Mouse (Mus musculus): ENCODE data around the gene Auts2.

The Auts2 gene

DNA sequence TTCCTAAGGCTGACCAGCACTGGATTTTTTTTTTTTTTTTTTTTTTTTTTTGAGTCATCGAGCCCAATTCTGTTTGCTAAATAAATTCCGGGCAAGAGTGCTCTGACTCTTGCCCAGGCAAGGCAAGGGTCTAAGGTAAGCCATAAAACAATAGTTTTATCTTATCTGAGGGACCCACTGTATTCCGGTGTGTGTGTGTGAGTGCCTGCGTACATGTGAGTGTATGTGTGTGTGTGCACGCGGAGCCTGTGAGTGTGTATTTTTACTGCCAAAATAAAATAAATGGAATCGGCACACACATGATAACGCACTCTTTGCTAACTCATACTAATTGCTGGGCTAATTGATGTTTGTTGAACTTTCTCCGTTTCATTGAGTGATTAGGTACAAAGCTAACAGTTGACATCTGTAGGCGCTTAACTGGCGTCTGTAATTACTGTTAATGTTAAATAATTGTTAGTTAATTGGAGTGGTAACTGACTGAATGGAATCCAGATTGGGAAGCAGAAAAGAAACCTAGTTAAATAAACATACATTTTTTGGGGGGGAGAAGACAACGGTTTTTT, 1018.2 kb downstream of the Auts2 start:
- DNase-seq (ENCODE audit: low read depth, low spot score) = no peak

DNA sequence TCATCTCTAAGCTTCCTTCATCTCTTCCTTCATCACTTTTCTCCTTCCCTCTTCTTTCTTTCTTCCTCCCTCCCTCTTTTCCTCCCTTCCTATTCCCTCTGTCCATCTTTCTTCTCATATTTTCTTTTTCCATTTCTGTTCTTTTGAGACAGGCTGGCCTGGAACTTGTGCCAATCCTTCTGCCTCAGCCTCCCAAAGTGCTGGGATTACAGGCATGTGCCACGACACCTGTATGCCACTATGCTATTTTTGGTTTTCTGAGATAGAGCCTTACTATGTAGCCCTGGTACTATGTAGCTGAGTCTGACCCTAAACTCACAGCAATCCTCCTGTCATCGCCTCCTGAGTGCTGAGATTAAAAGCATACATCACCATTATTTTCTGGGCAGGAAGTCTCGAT, 1023.6 kb downstream of the Auts2 start:
- no peak for DNase-seq (ENCODE audit: low read depth, low spot score)

DNA sequence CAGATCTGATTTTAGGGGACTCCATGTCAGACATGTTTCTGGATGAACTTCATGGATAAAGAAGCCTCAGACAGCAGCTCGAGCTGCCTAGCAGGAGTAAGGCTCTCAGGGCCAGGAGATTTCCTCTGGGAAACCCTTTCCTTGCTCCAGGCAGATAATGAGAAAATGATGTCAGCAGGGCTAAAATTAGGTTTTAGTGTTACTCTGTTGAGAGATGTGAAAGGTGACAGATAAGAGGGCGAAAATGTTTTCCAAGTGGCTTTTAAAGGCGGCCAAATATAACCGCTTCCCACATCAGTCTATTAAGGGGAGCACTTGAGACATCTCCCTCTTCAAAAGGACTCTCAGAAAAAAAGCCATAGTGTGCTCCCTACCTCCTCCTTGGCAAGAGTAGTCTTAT, 1025.5 kb downstream of the Auts2 start:
- DNase-seq (ENCODE audit: low read depth, low spot score) = no peak

DNA sequence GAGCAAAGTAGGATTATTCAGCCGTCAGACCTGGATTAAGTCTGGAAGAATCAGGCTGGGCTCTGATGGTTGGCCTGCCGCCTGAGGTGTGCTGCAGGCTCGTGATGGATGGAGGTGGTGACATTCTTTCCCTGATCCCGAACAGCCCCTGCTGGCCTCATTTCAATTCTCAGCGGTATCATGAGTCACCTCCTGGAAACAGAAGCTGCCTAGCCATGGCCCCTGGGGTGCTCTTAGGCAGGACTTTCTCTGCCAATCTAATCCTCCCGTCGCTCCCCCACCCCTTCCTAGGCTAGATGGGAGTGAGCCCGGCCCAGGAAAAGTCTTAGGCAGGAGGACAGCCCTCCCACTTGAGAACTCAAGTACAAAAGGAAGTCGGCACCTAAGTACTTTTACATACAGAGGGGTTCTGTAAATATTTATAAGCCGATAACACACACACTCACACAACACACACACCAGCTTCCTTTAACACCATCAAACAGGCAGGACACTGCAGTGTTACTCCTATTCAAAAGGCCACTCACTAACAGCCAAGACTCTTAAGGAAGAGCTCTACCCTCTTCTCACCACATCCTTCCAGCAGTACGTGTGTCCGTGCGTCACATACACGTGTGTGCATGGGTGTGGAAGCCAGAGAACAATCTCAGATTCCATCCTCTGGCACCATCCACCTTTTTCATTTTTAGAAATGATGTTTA, 1027.3 kb downstream of the Auts2 start:
- no peak for DNase-seq (ENCODE audit: low read depth, low spot score)

DNA sequence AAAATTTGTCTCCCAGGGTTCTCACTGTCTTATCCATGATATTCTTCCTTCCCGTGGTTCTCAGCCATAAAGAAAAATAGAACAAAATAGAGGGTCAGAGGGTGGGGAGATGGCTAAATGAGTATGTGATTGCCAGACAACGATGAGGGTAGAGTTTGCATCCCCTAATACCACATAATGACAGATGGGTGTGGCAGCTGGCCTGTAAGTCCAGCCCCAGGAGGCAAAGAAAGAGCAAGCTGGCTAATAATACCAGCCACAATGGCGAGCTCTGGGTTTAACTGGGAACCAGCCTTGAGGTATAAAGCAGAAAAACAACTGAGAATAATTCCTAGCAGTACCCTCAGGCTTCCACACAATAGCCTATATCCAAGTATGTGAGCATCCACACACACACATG, 1029.4 kb downstream of the Auts2 start:
- DNase-seq (ENCODE audit: low read depth, low spot score) = no peak

DNA sequence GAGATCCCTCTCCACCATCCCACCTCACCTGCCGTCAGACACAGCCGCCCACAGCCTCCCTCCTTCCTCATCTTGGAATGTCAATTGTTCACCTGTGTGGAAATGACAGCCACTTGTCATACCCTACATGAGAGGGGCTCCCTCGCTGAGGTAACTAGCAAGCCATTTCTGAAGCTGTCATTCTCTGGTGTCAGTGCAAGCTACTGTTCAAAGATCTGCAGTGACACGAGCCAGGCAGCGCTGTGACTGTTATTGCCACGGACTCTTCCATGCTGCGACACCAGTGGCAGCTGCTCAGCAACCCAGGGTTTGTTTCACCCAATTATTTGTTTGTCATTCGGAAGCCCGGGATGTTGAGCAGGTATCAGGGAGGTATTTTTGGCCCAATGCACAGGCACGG, 1030.5 kb downstream of the Auts2 start:
- DNase-seq (ENCODE audit: low read depth, low spot score) = no peak

DNA sequence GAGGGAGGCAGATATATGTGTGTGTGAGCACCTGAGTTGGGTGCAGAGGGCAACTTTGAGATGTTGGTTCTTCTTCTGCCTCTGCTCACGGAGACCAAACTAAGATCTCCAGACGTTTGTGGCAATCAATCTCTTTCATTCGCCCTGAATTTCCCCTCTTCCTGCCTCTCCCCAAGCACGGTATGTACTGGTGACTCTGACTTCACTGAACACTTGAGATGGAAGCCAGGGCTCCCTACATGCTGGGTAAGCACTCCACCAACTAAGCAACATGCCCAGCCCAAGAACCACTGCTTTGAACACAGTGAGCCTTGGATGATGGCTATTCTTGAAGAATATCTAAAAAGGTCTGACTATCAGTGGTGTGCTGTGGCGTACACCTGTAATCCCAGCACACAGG, 1032.5 kb downstream of the Auts2 start:
- DNase-seq (ENCODE audit: low read depth, low spot score) = no peak

DNA sequence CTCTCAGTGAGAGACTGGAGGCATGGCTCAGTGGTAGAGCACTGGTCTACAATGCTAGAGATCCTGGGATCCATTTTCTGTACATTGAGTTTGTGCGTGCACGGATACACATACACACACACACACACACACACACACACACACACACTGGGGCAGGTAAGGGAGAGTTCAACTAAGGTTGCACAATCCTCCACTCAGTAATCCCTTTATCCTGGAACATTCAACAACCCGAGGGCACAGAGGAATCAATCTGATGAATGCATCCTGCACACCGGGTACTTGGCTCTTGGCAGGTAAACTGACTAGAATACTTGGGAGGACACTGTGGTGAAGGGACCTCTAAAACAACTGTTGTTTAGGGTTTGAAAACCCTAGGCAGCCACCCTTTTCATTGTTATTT, 1033.8 kb downstream of the Auts2 start:
- no peak for DNase-seq (ENCODE audit: low read depth, low spot score)

DNA sequence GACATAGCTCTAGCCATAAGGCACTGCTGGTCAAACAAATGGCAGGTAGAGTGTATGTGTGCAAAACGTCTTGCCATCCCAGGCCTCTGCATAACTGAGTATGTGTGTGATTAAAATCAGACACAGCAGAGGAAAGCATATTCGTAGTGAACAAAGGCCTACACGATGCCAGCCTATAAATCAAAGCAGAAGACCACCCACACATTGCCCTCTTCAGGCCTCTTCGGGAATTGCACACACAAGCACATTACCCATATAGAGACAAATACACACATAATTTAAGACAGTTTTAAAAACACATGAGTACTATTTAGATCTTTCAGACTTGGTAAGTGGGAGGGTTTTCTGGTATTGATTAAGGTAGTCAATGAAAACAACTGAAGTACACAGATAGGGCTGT, 1044.3 kb downstream of the Auts2 start:
- DNase-seq (ENCODE audit: low read depth, low spot score) = no peak

DNA sequence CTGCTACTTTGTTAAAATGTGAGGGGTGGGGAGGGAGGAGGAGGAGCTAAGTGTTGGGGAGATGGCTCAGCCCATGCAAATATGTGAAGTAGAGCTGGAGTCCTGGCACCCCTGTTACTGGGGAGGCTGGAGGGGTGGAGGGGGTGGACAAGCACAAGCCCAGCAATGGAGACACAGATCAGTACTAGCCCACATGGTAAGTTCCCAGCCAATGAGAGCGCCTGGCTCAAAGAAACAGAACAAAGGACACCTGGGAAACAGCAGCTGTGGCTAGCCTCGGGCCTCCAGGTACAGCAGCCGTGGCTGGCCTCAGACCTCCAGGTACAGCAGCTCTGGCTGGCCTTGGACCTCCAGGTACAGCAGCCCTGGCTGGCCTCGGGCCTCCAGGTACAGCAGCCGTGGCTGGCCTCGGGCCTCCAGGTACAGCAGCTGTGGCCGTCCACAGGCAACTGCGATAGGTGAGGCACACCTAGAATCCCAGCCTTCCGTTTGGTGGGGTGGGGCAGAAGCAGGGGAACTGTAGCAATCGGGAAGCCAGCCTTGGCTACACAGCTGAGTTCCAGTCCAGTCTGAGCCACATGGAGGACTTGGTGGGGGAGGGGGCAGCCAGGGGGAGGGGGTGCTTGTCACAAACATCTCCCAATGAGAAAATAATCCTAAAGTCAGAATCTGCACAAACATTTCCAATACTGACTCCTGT, 1046.5 kb downstream of the Auts2 start:
- DNase-seq (ENCODE audit: low read depth, low spot score) = no peak

DNA sequence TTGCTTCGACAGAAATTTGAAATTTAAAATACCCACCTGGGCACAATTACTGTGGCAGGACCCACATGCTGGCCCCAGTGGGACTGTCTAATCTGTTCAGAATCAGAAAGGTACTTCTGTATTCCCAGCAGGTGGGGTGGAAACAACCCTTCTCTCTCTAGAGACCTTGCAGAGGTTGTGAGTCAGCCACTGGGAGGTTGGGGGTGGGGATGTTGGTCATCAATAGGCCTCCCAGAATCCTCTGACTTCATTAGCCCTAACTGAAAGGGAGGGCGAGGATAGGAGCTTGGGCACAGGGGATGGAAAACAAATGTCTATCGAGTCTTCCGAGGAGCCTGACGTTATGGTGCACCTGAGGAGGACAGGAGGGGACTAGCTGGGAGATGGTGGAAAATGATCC, 1048.6 kb downstream of the Auts2 start:
- no peak for DNase-seq (ENCODE audit: low read depth, low spot score)

DNA sequence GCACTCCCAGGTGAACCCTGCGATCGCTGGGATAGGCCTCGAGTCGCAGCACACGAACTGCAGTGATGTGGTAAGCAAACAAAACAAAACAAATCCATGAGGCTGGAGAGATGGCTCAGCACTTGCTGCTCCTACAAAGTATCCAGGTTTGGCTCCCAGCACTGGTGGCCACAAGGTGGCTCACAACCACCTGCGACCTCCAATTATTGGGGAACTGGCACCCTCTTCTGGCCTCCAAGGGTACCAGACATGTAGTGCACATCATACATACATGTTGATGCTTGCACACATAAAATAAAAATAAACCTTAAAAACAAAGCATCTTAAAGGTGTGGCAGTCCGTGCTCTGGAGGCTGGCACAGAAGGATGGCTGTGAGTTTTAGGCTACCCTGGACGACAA, 1050.6 kb downstream of the Auts2 start:
- DNase-seq (ENCODE audit: low read depth, low spot score) = no peak

DNA sequence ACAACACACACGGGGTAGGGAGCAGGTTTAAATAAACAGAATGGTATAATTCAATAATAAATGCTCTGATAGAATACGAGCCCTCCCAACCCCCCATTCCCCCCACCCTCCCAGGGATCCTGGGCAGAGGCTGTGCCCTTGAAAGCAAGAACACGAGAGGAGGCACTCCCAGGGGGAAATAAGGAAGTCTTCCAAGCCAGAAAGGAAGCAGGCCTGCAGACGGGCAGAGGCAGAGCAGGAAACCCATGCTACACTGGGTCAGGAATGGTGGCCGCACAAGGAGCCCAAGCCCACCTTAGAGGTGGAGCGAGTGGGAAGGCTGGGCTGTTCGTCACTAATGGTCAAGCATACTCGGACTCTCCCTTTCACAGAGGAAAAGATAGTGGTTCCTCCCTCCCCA, 1051.3 kb downstream of the Auts2 start:
- no peak for DNase-seq (ENCODE audit: low read depth, low spot score)

DNA sequence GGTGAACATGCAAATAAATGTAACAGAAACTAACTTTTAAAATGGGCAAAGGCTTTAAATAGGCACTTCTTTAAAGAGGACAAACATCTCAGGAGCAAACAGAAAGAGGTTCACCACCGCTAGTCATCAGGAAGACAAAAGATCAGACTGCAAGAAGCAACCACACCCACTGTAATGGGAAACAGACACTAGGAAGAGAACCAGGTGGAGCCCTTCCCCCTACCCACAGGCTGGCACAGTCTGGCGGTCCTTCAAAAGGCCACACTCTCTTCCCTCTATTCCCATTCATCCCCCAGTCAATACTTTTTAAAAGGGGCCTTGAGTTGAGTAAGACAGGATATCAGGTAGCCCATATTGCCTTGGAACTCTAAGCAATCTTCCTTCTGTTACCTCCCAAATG, 1052.3 kb downstream of the Auts2 start:
- DNase-seq (ENCODE audit: low read depth, low spot score) = no peak

DNA sequence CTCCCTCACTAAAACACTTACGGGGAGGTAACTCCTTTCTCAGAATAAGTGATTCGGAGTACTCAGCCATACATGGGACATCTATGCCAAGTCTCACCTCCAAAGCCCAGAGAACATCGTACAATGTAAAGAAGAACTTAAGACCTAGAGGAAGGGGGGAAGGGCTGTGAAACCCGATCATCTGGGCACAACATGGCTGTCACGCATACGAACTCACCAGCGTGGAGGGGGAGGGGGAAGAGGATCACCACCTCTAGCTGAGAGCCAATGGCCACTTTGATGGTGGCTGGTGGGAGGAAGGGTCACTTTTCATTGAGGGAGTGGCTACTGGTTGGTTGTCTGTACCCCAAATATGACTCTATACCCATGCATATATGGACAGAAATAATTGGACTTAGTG, 1053.3 kb downstream of the Auts2 start:
- no peak for DNase-seq (ENCODE audit: low read depth, low spot score)

DNA sequence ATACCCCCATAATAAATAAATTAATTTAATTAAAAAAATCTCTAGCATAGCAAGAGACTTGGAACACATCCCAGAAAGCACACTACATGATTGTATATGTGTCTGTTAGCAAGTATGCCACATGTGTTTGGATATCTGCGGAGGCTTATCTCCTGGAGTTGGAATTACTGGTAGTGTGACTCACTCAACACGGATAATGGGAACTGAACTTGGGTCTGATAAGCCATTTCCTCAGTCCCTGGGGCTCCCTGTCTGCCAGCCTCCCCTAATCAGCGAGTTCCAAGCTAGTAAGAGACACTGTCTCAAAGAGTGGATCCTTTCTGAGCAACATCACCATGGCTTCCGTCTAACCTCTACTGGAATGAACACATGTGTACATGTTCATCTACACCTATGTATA, 1056.6 kb downstream of the Auts2 start:
- DNase-seq (ENCODE audit: low read depth, low spot score) = no peak

DNA sequence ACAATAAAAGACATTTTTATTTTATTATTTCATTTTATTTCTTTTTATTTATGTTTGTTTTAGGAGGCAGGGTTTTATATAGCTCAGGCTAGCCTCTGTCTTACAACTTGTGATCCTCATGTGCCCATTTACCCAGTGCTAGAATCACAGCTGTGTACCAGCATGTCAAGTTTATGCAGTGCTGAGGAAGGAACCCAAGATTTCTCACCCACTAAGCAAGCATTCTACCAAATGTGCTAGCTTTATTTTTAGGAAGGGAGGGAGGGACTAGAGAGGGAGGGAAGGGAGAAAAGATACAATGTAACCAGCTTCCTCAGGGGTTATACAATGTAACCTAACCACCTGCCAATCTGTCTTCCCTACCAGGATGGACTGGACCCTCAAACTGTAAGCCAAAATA, 1067.9 kb downstream of the Auts2 start:
- no peak for DNase-seq (ENCODE audit: low read depth, low spot score)

DNA sequence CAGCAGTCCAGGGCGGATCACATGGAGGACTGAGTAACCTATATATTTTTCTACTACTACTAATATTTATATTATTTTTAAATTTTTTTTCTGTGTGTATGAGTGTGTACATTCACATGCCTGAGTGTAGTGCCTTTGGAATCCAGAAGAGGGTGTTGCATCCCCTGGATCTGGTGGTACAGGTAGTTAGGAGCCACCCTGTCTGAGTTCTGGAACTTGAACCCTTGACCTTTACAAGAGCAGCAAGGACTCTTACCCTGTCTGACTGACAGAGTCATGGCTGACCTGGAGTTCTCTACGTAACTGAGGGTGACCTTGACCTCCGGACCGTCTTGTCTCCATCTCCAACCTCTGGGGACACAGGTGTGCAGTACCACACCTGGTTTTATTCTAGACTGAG, 1074.5 kb downstream of the Auts2 start:
- DNase-seq (ENCODE audit: low read depth, low spot score) = no peak

DNA sequence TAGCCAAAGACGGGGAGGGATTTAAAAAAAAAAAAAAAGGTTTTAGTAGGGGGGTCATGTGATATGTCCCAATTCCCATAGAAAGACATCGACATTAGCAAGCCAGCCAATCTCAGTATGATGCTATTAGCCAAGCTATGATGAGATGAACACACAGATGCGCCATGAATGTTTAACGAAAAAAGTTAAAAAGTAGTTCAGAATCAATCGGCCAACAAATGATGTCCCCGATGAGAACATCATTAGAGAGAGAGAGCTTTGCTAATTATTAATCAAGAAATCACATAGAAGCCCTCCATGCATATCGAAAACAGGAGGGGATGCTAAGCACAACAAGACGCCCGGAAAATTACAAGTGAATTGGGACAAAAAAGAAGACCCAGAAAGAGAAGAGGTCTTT, 1077.0 kb downstream of the Auts2 start:
- no peak for DNase-seq (ENCODE audit: low read depth, low spot score)

DNA sequence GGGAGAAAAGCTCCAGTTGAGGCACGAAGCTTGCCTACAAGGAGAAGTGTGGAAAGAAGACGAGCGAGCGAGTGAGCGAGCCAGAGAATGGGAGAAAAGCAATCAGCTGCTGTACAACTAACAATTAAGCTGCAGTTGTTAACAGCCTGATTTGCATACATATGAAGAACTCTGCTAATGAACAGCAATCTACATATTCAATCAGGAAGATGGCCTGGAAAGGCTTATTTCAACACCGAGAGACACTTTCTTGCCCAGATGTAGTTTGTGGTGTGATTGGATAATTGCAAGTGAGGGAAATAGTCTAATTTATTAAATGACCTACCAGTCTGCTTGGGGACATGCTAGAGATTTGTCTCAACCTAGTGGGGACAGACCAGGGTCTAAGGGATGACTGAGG, 1079.7 kb downstream of the Auts2 start:
- no peak for DNase-seq (ENCODE audit: low read depth, low spot score)

DNA sequence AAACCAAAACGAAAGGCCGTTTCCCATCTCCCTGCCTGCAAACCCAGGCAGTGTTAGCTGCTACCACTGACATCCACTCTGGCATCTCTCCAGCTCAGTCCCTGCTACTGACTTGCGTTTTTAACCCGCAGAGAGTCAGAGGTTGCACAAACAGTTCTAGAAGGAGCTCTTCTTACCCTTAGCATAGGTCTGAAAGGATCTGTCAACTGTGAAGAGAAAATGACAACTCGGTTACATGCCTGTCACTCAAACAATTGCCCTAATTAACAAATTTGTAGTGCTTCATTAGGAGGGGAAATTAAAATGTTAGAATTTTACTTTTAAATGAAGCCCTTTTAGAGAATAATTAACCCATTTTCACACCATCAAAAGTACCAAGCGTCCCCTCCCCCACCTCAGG, 1083.2 kb downstream of the Auts2 start:
- no peak for DNase-seq (ENCODE audit: low read depth, low spot score)

DNA sequence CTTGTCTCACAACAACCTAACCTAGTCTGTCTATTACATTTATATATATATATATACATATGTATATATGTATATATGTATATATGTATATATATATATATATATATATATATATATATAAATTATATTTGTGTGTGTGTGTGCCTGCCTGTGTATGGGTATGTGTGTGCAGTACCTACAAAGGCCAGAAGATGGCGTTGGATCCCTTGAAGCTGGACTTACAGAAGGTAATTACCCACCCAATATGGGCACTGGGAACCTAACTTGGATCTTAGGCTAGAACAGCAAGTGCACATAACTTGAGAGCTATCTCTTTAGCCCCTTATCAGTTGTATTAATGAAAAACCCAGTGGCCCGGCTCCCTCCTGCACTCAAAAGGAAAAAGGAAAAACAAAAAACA, 1083.6 kb downstream of the Auts2 start:
- DNase-seq (ENCODE audit: low read depth, low spot score) = no peak

DNA sequence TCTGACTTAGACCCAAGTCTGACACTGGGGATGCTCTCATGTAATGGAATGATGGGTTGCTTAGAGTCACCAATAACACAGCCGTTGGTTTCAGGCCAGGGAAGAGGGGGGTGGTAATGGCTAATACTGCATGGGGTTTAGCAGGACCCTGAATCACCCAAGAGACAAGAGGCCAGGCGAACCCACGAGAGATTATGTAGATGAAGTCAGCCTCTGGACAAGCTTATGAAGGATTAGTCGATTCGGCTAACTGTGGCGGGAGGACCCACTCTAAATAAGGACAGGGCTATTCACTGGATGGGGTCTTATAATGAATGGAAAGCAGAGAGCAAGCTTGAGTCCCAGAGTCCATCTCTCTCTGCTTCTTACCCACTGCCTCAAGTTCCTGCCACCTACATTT, 1084.4 kb downstream of the Auts2 start:
- no peak for DNase-seq (ENCODE audit: low read depth, low spot score)
